Mouse (Mus musculus): ENCODE data around the gene Bbof1.

The Bbof1 gene

GRCm38 (mm10) chr12:84400068-84400467 is 8.8 kb upstream of the Bbof1 start:
- DNase-seq (ENCODE audit: low spot score): no peak

GRCm38 (mm10) chr12:84400653-84401052 is 8.2 kb upstream of the Bbof1 start:
- no peak for DNase-seq (ENCODE audit: low spot score)

GRCm38 (mm10) chr12:84402923-84403322 is 5.9 kb upstream of the Bbof1 start:
- DNase-seq (ENCODE audit: low spot score): no peak

- DNase-seq (ENCODE audit: low spot score): peak; percentile 79
Observed at GRCm38 (mm10) chr12:84404541-84404940, 4.3 kb upstream of the Bbof1 start.

GRCm38 (mm10) chr12:84407259-84407658 is 1.6 kb upstream of the Bbof1 start:
- peak; percentile 13 for DNase-seq (ENCODE audit: low spot score)

- DNase-seq (ENCODE audit: low spot score): peak; percentile 23
Observed at GRCm38 (mm10) chr12:84407874-84408818, 725 bp upstream of the Bbof1 start.

- peak; percentile 88 for DNase-seq (ENCODE audit: low spot score)
Observed at GRCm38 (mm10) chr12:84416834-84417604, 8.1 kb downstream of the Bbof1 start, which contains the start of gene Rnf113a2. Rnf113a2 (plus strand) TSS chr12:84417196.

GRCm38 (mm10) chr12:84417605-84417922 is 8.7 kb downstream of the Bbof1 start:
- no peak for DNase-seq (ENCODE audit: low spot score)

- DNase-seq (ENCODE audit: low spot score): no peak
Observed at GRCm38 (mm10) chr12:84423990-84424389, 15.1 kb downstream of the Bbof1 start.

GRCm38 (mm10) chr12:84429825-84430224 is 21.0 kb downstream of the Bbof1 start:
- no peak for DNase-seq (ENCODE audit: low spot score)

- no peak for DNase-seq (ENCODE audit: low spot score)
Observed at GRCm38 (mm10) chr12:84438697-84439096, 29.8 kb downstream of the Bbof1 start.

GRCm38 (mm10) chr12:84442526-84442925 is 33.7 kb downstream of the Bbof1 start:
- DNase-seq (ENCODE audit: low spot score): no peak

- no peak for DNase-seq (ENCODE audit: low spot score)
Observed at GRCm38 (mm10) chr12:84447386-84447785, 38.5 kb downstream of the Bbof1 start.

GRCm38 (mm10) chr12:84448181-84448580 is 39.3 kb downstream of the Bbof1 start:
- DNase-seq (ENCODE audit: low spot score): no peak

- DNase-seq (ENCODE audit: low spot score): no peak
Observed at GRCm38 (mm10) chr12:84449887-84450286, 41.0 kb downstream of the Bbof1 start.

- DNase-seq (ENCODE audit: low spot score): no peak
Observed at GRCm38 (mm10) chr12:84450351-84450717, 41.5 kb downstream of the Bbof1 start.

- peak; percentile 99 for DNase-seq (ENCODE audit: low spot score)
Observed at GRCm38 (mm10) chr12:84450718-84451646, 42.1 kb downstream of the Bbof1 start, which contains the start of the genes Aldh6a1 and Lin52. Aldh6a1 (minus strand) TSS chr12:84451004. Lin52 (plus strand) TSS chr12:84451422.

- DNase-seq (ENCODE audit: low spot score): no peak
Observed at GRCm38 (mm10) chr12:84451801-84452200, 42.9 kb downstream of the Bbof1 start.

GRCm38 (mm10) chr12:84456911-84457310 is 48.0 kb downstream of the Bbof1 start:
- DNase-seq (ENCODE audit: low spot score): no peak

GRCm38 (mm10) chr12:84459845-84460244 is 51.0 kb downstream of the Bbof1 start:
- DNase-seq (ENCODE audit: low spot score): peak; percentile 29

GRCm38 (mm10) chr12:84461416-84461815 is 52.5 kb downstream of the Bbof1 start:
- DNase-seq (ENCODE audit: low spot score): no peak

GRCm38 (mm10) chr12:84462856-84463255 is 54.0 kb downstream of the Bbof1 start:
- no peak for DNase-seq (ENCODE audit: low spot score)
